Mouse (Mus musculus): Measurements from ENCODE around the gene Parva.

DNA sequence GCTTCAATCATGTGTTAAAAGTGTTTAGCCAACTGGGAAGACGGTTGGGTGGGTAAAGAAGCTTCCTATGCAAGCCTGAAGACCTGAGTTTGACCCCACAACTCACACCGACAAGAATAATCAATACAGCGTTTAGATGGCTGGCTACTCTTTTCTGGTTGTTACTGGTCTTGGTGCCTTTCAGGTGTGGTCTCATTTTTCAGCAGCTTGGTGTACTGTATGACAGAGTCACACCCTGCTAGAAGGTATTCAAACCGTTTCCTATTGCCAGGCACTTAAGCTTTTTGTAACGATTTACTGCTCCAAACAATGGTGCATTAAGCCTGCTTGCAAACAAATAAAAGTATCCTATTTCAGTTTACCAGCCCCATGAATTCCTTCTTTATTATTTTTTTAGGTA is 25.2 kb downstream of the Parva start:
- TF ChIP-seq CTCF (IDR thresholded peaks at IDR 0.05; ENCODE audit: control insufficient read depth, insufficient read depth, insufficient read length) (no peak), MYOG (IDR thresholded peaks at IDR 0.05; ENCODE audit: control insufficient read depth, extremely low read depth, insufficient read length) (no peak), FOSL1 (IDR thresholded peaks at IDR 0.05; ENCODE audit: insufficient read depth, low read length, poor library complexity, severe bottlenecking) (no peak), MAX (IDR thresholded peaks at IDR 0.05) (no peak), MYOD1 (IDR thresholded peaks at IDR 0.05; ENCODE audit: control insufficient read depth, insufficient read length, low read depth) (no peak), CEBPB (IDR thresholded peaks at IDR 0.05; ENCODE audit: low read depth) (no peak)
